Mouse (Mus musculus) CH12.LX (cell line): Measurements from ENCODE around the gene Nfic. TPM values are rescaled to one million over a fixed set of nuclear protein-coding genes. Genes with fewer than 3 reads are reported as not detected.

Experiments
- DNase-seq: peaks from one replicate; pipeline ENCODE4 v3.0.0-alpha.2; 2013; ENCODE audit errors: extremely low read depth
- H3K27ac ChIP-seq: 2 replicates; pipeline ENCODE4 v1.5.1; 2012; ENCODE audit warnings: low read depth, mild to moderate bottlenecking, control low read depth, moderate library complexity; ENCODE audit not compliant: insufficient read depth
- H3K27me3 ChIP-seq: replicated peaks from 2 replicates; pipeline ENCODE3; 2012; ENCODE audit warnings: inconsistent platforms
- H3K36me3 ChIP-seq, 2 experiments: replicated peaks in 1 of 2; 2 replicates each; pipeline versions ENCODE3 to v1.6.1; 2012; ENCODE audit warnings: inconsistent platforms in 1 of 2, low read length in 1 of 2, mild to moderate bottlenecking in 1 of 2, mixed read lengths in 1 of 2, moderate library complexity in 1 of 2; ENCODE audit not compliant: control insufficient read depth in 1 of 2, insufficient read depth in 1 of 2
- H3K4me1 ChIP-seq, 2 experiments: 2 replicates each; pipeline ENCODE4 v1.6.1; 2012; ENCODE audit warnings: inconsistent platforms in 1 of 2, moderate library complexity in 1 of 2; ENCODE audit not compliant: insufficient read depth in 2 of 2, control insufficient read depth in 1 of 2
- H3K4me2 ChIP-seq: 2 replicates; pipeline ENCODE4 v1.6.1; 2012; ENCODE audit warnings: low read depth, mild to moderate bottlenecking, control low read depth; ENCODE audit not compliant: poor library complexity, insufficient read depth, severe bottlenecking
- H3K4me3 ChIP-seq, 3 experiments: fragments of 150-350 bp in 1 of 3; sonication (generic) in 1 of 3; replicated peaks in 1 of 3; 2 replicates each; pipeline versions ENCODE3 to v1.5.1; 2011 to 2012; ENCODE audit warnings: low read depth in 2 of 3, low read length in 2 of 3, mild to moderate bottlenecking in 2 of 3, moderate library complexity in 2 of 3, control low read depth in 1 of 3, improper control_type of control experiment in 1 of 3, inconsistent platforms in 1 of 3, mixed read lengths in 1 of 3; ENCODE audit not compliant: poor library complexity in 1 of 3
- H3K79me2 ChIP-seq: replicated peaks from 2 replicates; pipeline ENCODE4 v1.6.1; 2012; ENCODE audit warnings: mild to moderate bottlenecking, moderate library complexity; ENCODE audit not compliant: control insufficient read depth, poor library complexity, insufficient read depth, severe bottlenecking; ENCODE audit errors: extremely low read depth
- H3K9ac ChIP-seq: 2 replicates; pipeline ENCODE4 v1.6.1; 2012; ENCODE audit warnings: low read depth, mild to moderate bottlenecking, control low read depth, moderate library complexity; ENCODE audit not compliant: insufficient read depth
- H3K9me3 ChIP-seq: replicated peaks from 2 replicates; pipeline ENCODE3; 2012; ENCODE audit warnings: low read length, inconsistent platforms, mixed read lengths
- CHD1 ChIP-seq: IDR thresholded peaks from 2 replicates; pipeline ENCODE4 v1.6.1; 2012; ENCODE audit warnings: low read depth, low read length, improper control_type of control experiment, inconsistent platforms
- CHD2 ChIP-seq: IDR thresholded peaks from 2 replicates; pipeline ENCODE4 v1.6.1; 2011; ENCODE audit warnings: low read length, improper control_type of control experiment
- E2F4 ChIP-seq: IDR thresholded peaks from 2 replicates; pipeline ENCODE4 v1.6.1; 2011; ENCODE audit warnings: low read depth, low read length, improper control_type of control experiment; ENCODE audit not compliant: insufficient replicate concordance
- IRF4 ChIP-seq: IDR thresholded peaks from 2 replicates; pipeline ENCODE4 v1.6.1; 2014; ENCODE audit warnings: low read depth, mild to moderate bottlenecking, inconsistent platforms, low read length, improper control_type of control experiment
- JUND ChIP-seq: conservative IDR thresholded peaks from 2 replicates; pipeline ENCODE4 v1.6.1; 2011; ENCODE audit warnings: low read depth, low read length, improper control_type of control experiment
- KAT2A ChIP-seq: IDR thresholded peaks from 2 replicates; pipeline ENCODE4 v1.6.1; 2012; ENCODE audit warnings: low read length, improper control_type of control experiment, inconsistent platforms; ENCODE audit not compliant: insufficient replicate concordance
- MYC ChIP-seq: IDR thresholded peaks from 2 replicates; pipeline ENCODE4 v1.6.1; 2011; ENCODE audit warnings: low read depth, mild to moderate bottlenecking, improper control_type of control experiment, low read length
- NELFE ChIP-seq: IDR thresholded peaks from 2 replicates; pipeline ENCODE4 v1.6.1; 2011; ENCODE audit warnings: low read depth, low read length, improper control_type of control experiment
- NRF1 ChIP-seq: IDR thresholded peaks from 2 replicates; pipeline ENCODE4 v1.6.1; 2014; ENCODE audit warnings: low read depth, mild to moderate bottlenecking, inconsistent platforms, low read length, improper control_type of control experiment, moderate library complexity
- POLR2A ChIP-seq: IDR thresholded peaks from 2 replicates; pipeline ENCODE4 v1.6.1; 2011; ENCODE audit warnings: low read depth, mild to moderate bottlenecking, improper control_type of control experiment, low read length
- RAD21 ChIP-seq: IDR thresholded peaks from 2 replicates; pipeline ENCODE4 v1.6.1; 2011; ENCODE audit warnings: low read depth, mild to moderate bottlenecking, low read length, improper control_type of control experiment, moderate library complexity
- RCOR1 ChIP-seq: conservative IDR thresholded peaks from 2 replicates; pipeline ENCODE4 v1.6.1; 2012; ENCODE audit warnings: low read depth, mild to moderate bottlenecking, inconsistent platforms, low read length, improper control_type of control experiment
- SIN3A ChIP-seq: IDR thresholded peaks from 2 replicates; pipeline ENCODE4 v1.6.1; 2012; ENCODE audit warnings: low read length, improper control_type of control experiment, inconsistent platforms
- SMC3 ChIP-seq: IDR thresholded peaks from 2 replicates; pipeline ENCODE4 v1.6.1; 2011; ENCODE audit warnings: low read depth, low read length, improper control_type of control experiment
- TBP ChIP-seq: conservative IDR thresholded peaks from 2 replicates; pipeline ENCODE4 v1.6.1; 2011; ENCODE audit warnings: low read depth, low read length, improper control_type of control experiment
- UBTF ChIP-seq: IDR thresholded peaks from 2 replicates; pipeline ENCODE4 v1.6.1; 2012; ENCODE audit warnings: low read depth, mild to moderate bottlenecking, inconsistent platforms, low read length, improper control_type of control experiment, moderate library complexity
- USF1 ChIP-seq: IDR thresholded peaks from 2 replicates; pipeline ENCODE4 v1.6.1; 2014; ENCODE audit warnings: low read depth, mild to moderate bottlenecking, inconsistent platforms, low read length, improper control_type of control experiment
- USF2 ChIP-seq: conservative IDR thresholded peaks from 2 replicates; pipeline ENCODE4 v1.6.1; 2011; ENCODE audit warnings: low read depth, low read length, improper control_type of control experiment
- ZC3H11A ChIP-seq: IDR thresholded peaks from 2 replicates; pipeline ENCODE4 v1.6.1; 2012; ENCODE audit warnings: low read depth, mild to moderate bottlenecking, inconsistent platforms, low read length, improper control_type of control experiment
- ZNF384 ChIP-seq: IDR thresholded peaks from 2 replicates; pipeline ENCODE4 v1.6.1; 2012; ENCODE audit warnings: low read depth, low read length, improper control_type of control experiment, inconsistent platforms
- dilution Hi-C: fragments of 300-500 bp; cut with MboI; formaldehyde crosslinking; loops from 2 replicates; pipeline ENCODE4 v1.14.3; 2020; ENCODE audit warnings: low sequenced_read_pairs; ENCODE audit not compliant: extremely low pct_unique_long_range_greater_than_20kb, extremely low pct_ligation_motif_present
- in situ Hi-C: fragments of 300-500 bp; cut with MboI; formaldehyde crosslinking; loops from 3 replicates; pipeline ENCODE4 v1.14.3; 2019; ENCODE audit warnings: low sequenced_read_pairs, low pct_ligation_motif_present, low pct_unique_long_range_greater_than_20kb, mixed read lengths
- polyA plus RNA-seq: library from polyadenylated mRNA; unstranded; fragments of >175 nt; gene quantifications from 2 replicates; pipeline ENCODE4 v1.2.1, GENCODE M21; 2012; ENCODE audit warnings: low read depth; ENCODE audit not compliant: insufficient read length
- total RNA-seq, 2 experiments: library from RNA; depleted of rRNA; stranded (reverse); fragments of 300-350 nt in 1 of 2; fragments of >200 nt in 1 of 2; gene quantifications; 2 replicates each; pipeline ENCODE4 v1.2.3; 2012 to 2014

Gene Nfic
- total and polyA plus RNA-seq, 3 experiments = 0.07 to 4.7 (median 4.0) TPM

- peaks cover 25% of the 10 kb centered on the region for H3K79me2 ChIP-seq
- peaks cover 51 to 70% of the 10 kb centered on the region in 2 experiments for H3K36me3 ChIP-seq
- in situ Hi-C loops (loop anchor here (10.0 kb wide), 1 partner anchor 112 kb away; the partner anchor contains the start of genes BC025920 and Tle6), dilution Hi-C loops (no loop called here)
- H3K9me3 ChIP-seq = no peaks in the 10 kb centered on the region
- peaks cover 14 to 27% of the 10 kb centered on the region in 2 experiments for H3K4me1 ChIP-seq
- H3K27me3 ChIP-seq = no peaks in the 10 kb centered on the region
- no peak overlapping the region for H3K27ac ChIP-seq
- H3K4me3 ChIP-seq = no peak overlapping the region
- DNase-seq = no peak
- H3K9ac ChIP-seq = no peak overlapping the region
- TF ChIP-seq SIN3A (no peak), ZC3H11A (no peak), NRF1 (no peak), IRF4 (no peak), SMC3 (no peak), KAT2A (no peak), USF1 (no peak), RAD21 (no peak), POLR2A (no peak), E2F4 (no peak), UBTF (no peak)
- H3K4me2 ChIP-seq = no peak overlapping the region
Measured at GRCm38 (mm10) chr10:81492606-81493240, 37.3 kb upstream of the Nfic start.

GRCm38 (mm10) chr10:81491018-81491417, 35.6 kb upstream of the Nfic start:
- no peaks in the 10 kb centered on the region for H3K27me3 ChIP-seq
- peaks cover 68 to 87% of the 10 kb centered on the region in 2 experiments for H3K36me3 ChIP-seq
- no peak overlapping the region for H3K4me3 ChIP-seq
- TF ChIP-seq RCOR1 = no peak
- TF ChIP-seq MYC = no peak
- TF ChIP-seq NRF1 = no peak
- no peak for TF ChIP-seq NELFE
- no peak for TF ChIP-seq USF2
- no peak for TF ChIP-seq CHD2
- TF ChIP-seq UBTF = no peak
- TF ChIP-seq CHD1 = no peak
- no peak for TF ChIP-seq TBP
- no peak for TF ChIP-seq ZNF384
- TF ChIP-seq POLR2A = no peak
- no peak for TF ChIP-seq JUND
- no peak overlapping the region for H3K4me2 ChIP-seq
- H3K9ac ChIP-seq = no peak overlapping the region
- H3K9me3 ChIP-seq = no peaks in the 10 kb centered on the region
- in situ Hi-C loops (loop anchor here (10.0 kb wide), 1 partner anchor 114 kb away; the partner anchor contains the start of genes BC025920 and Tle6), dilution Hi-C loops (no loop called here)
- H3K79me2 ChIP-seq = peaks cover 25% of the 10 kb centered on the region
- DNase-seq = no peak
- H3K27ac ChIP-seq = no peak overlapping the region
- peaks cover 11 to 19% of the 10 kb centered on the region in 2 experiments for H3K4me1 ChIP-seq
